Mouse (Mus musculus): ENCODE measurements around the gene Emid1. TPM values are rescaled to one million over a fixed set of nuclear protein-coding genes. Genes with fewer than 3 reads are reported as not detected.
"Not testable (repeated sequence)": the region's sequence is repeated elsewhere in the genome, so short reads cannot be mapped to it uniquely, and the experiment has no call there.

Gene Emid1
- polyA plus RNA-seq, 1 experiment: 13.3 TPM

- DNase-seq: no peak
- H3K4me3 ChIP-seq (replicated peaks; ENCODE audit: insufficient read depth, low read depth, low read length): no peak overlapping the region
- H3K27me3 ChIP-seq (ENCODE audit: control insufficient read depth, insufficient read depth, low read length): no peaks in the 10 kb centered on the region
- 22% methylated on average over 5 of the region's 5 CpGs for WGBS
- H3K27ac ChIP-seq (ENCODE audit: insufficient read depth, low read length): no peak overlapping the region
- no peak for TF ChIP-seq CTCF (IDR thresholded peaks at IDR 0.05; ENCODE audit: borderline replicate concordance, insufficient read depth, low read depth, low read length)
- TF ChIP-seq POLR2A (IDR thresholded peaks at IDR 0.05; ENCODE audit: borderline replicate concordance, insufficient read depth, low read length): no peak
- H3K4me1 ChIP-seq (ENCODE audit: control insufficient read depth, insufficient read depth, low read length): peaks cover 12% of the 10 kb centered on the region
Measured at GRCm38 (mm10) chr11:5095877-5096276, 56.2 kb downstream of the Emid1 start.

- Histone ChIP-seq H3K27me3 (ENCODE audit: control insufficient read depth, insufficient read depth, low read length) (no peaks in the 10 kb centered on the region), H3K4me3 (replicated peaks; ENCODE audit: insufficient read depth, low read depth, low read length) (no peak overlapping the region), H3K4me1 (ENCODE audit: control insufficient read depth, insufficient read depth, low read length) (peaks cover 6% of the 10 kb centered on the region), H3K27ac (ENCODE audit: insufficient read depth, low read length) (no peak overlapping the region)
- TF ChIP-seq POLR2A (IDR thresholded peaks at IDR 0.05; ENCODE audit: borderline replicate concordance, insufficient read depth, low read length) (no peak), CTCF (IDR thresholded peaks at IDR 0.05; ENCODE audit: borderline replicate concordance, insufficient read depth, low read depth, low read length) (peak; percentile 22; the same call in 1 of the 2 replicates)
- WGBS: 8% methylated on average over 2 of the region's 2 CpGs
- DNase-seq: no peak
Measured at GRCm38 (mm10) chr11:5091706-5092105, 60.4 kb downstream of the Emid1 start.

- WGBS: 79% methylated on average over 1 of the region's 1 CpGs
- no peak for DNase-seq
- H3K27me3 ChIP-seq (ENCODE audit: control insufficient read depth, insufficient read depth, low read length): no peaks in the 10 kb centered on the region
- no peak for TF ChIP-seq POLR2A (IDR thresholded peaks at IDR 0.05; ENCODE audit: borderline replicate concordance, insufficient read depth, low read length)
- TF ChIP-seq CTCF (IDR thresholded peaks at IDR 0.05; ENCODE audit: borderline replicate concordance, insufficient read depth, low read depth, low read length): no peak
- peaks cover 3% of the 10 kb centered on the region; the same call in 1 of the 2 replicates for H3K4me1 ChIP-seq (ENCODE audit: control insufficient read depth, insufficient read depth, low read length)
- no peak overlapping the region for H3K4me3 ChIP-seq (replicated peaks; ENCODE audit: insufficient read depth, low read depth, low read length)
- H3K27ac ChIP-seq (ENCODE audit: insufficient read depth, low read length): no peak overlapping the region
Measured at GRCm38 (mm10) chr11:5089147-5089546, 62.9 kb downstream of the Emid1 start.

- not testable (repeated sequence) for H3K4me3 ChIP-seq (replicated peaks; ENCODE audit: insufficient read depth, low read depth, low read length); DNase-seq; H3K27me3 ChIP-seq (ENCODE audit: control insufficient read depth, insufficient read depth, low read length); H3K4me1 ChIP-seq (ENCODE audit: control insufficient read depth, insufficient read depth, low read length); H3K27ac ChIP-seq (ENCODE audit: insufficient read depth, low read length)
- WGBS: 77% methylated on average over 4 of the region's 5 CpGs
Measured at GRCm38 (mm10) chr11:5076843-5077242, 75.2 kb downstream of the Emid1 start.

GRCm38 (mm10) chr11:5075760-5076159 lies 76.3 kb downstream of the Emid1 start:
- no peaks in the 10 kb centered on the region for H3K27me3 ChIP-seq (ENCODE audit: control insufficient read depth, insufficient read depth, low read length)
- no peak overlapping the region for H3K27ac ChIP-seq (ENCODE audit: insufficient read depth, low read length)
- H3K4me1 ChIP-seq (ENCODE audit: control insufficient read depth, insufficient read depth, low read length): no peaks in the 10 kb centered on the region
- H3K4me3 ChIP-seq (replicated peaks; ENCODE audit: insufficient read depth, low read depth, low read length): no peak overlapping the region
- TF ChIP-seq CTCF (IDR thresholded peaks at IDR 0.05; ENCODE audit: borderline replicate concordance, insufficient read depth, low read depth, low read length) (no peak), POLR2A (IDR thresholded peaks at IDR 0.05; ENCODE audit: borderline replicate concordance, insufficient read depth, low read length) (no peak)
- DNase-seq: no peak

GRCm38 (mm10) chr11:5074882-5075281 lies 77.2 kb downstream of the Emid1 start:
- WGBS: 55% methylated on average over 4 of the region's 4 CpGs
- no peak for DNase-seq
- H3K27me3 ChIP-seq (ENCODE audit: control insufficient read depth, insufficient read depth, low read length): no peaks in the 10 kb centered on the region
- no peak overlapping the region for H3K4me3 ChIP-seq (replicated peaks; ENCODE audit: insufficient read depth, low read depth, low read length)
- H3K4me1 ChIP-seq (ENCODE audit: control insufficient read depth, insufficient read depth, low read length): no peaks in the 10 kb centered on the region
- H3K27ac ChIP-seq (ENCODE audit: insufficient read depth, low read length): no peak overlapping the region
- TF ChIP-seq CTCF (IDR thresholded peaks at IDR 0.05; ENCODE audit: borderline replicate concordance, insufficient read depth, low read depth, low read length) (peak; percentile 35; the same call in 1 of the 2 replicates), POLR2A (IDR thresholded peaks at IDR 0.05; ENCODE audit: borderline replicate concordance, insufficient read depth, low read length) (no peak)

GRCm38 (mm10) chr11:5068126-5068971 lies 83.7 kb downstream of the Emid1 start:
- no peak for TF ChIP-seq POLR2A (IDR thresholded peaks at IDR 0.05; ENCODE audit: borderline replicate concordance, insufficient read depth, low read length)
- TF ChIP-seq CTCF (IDR thresholded peaks at IDR 0.05; ENCODE audit: borderline replicate concordance, insufficient read depth, low read depth, low read length): no peak

GRCm38 (mm10) chr11:5067063-5067462 lies 85.0 kb downstream of the Emid1 start:
- Histone ChIP-seq H3K27me3 (ENCODE audit: control insufficient read depth, insufficient read depth, low read length) (no peaks in the 10 kb centered on the region), H3K27ac (ENCODE audit: insufficient read depth, low read length) (no peak overlapping the region), H3K4me1 (ENCODE audit: control insufficient read depth, insufficient read depth, low read length) (peaks cover 14% of the 10 kb centered on the region), H3K4me3 (replicated peaks; ENCODE audit: insufficient read depth, low read depth, low read length) (no peak overlapping the region)
- no peak for TF ChIP-seq POLR2A (IDR thresholded peaks at IDR 0.05; ENCODE audit: borderline replicate concordance, insufficient read depth, low read length)
- no peak for DNase-seq

More at GRCm38 (mm10) chr11:5068126-5068971, 83.7 kb downstream of the Emid1 start:
- Histone ChIP-seq H3K4me3 (replicated peaks; ENCODE audit: insufficient read depth, low read depth, low read length) (no peak overlapping the region), H3K27ac (ENCODE audit: insufficient read depth, low read length) (no peak overlapping the region), H3K27me3 (ENCODE audit: control insufficient read depth, insufficient read depth, low read length) (no peaks in the 10 kb centered on the region), H3K4me1 (ENCODE audit: control insufficient read depth, insufficient read depth, low read length) (peaks cover 2% of the 10 kb centered on the region; the same call in 1 of the 2 replicates)
- whole genome bisulfite sequencing: 75% methylated on average over 9 of the region's 9 CpGs
- no peak for DNase-seq
